Mouse (Mus musculus): ENCODE results near the gene Ep400. TPM values are rescaled to one million over a fixed set of nuclear protein-coding genes. Genes with fewer than 3 reads are reported as not detected.

Gene Ep400
- total RNA-seq, 2 experiments from 2014 or later = 53.3 to 58.7 TPM

Small RNA genes lying within 50 kb of the gene (microRNA-seq; reads per million reads assigned to microRNA genes)
- gene Mir7026 = 0.71 to 1.0 reads per million in 2 experiments

Other genes starting within 250 kb of the Ep400 start
- not detected for gene Galnt9, start 226.4 kb downstream of the Ep400 start, total RNA-seq (2021)
- 10 to 100 TPM; 14.4 to 16.5 TPM for gene Noc4l, start 117.3 kb downstream of the Ep400 start, total RNA-seq (2021)
- gene Ddx51, start 117.3 kb downstream of the Ep400 start, total RNA-seq (2021) = 10 to 100 TPM; 10.5 to 12.2 TPM
- gene Pus1, start 9.9 kb upstream of the Ep400 start, total RNA-seq (2021) = 10 to 100 TPM; 19.3 to 23.8 TPM
- 10 to 100 TPM; 70.5 to 75.6 TPM for gene Ulk1, start 39.4 kb upstream of the Ep400 start, total RNA-seq (2021)
- 10 to 100 TPM; 13.7 to 18.9 TPM for gene Hscb, start 69.1 kb upstream of the Ep400 start, total RNA-seq (2021)
- 1 to 10 TPM; 5.7 to 7.0 TPM for gene Chek2, start 69.3 kb upstream of the Ep400 start, total RNA-seq (2021)
- 10 to 100 TPM; 26.7 to 29.3 TPM for gene Ttc28, start 109.1 kb upstream of the Ep400 start, total RNA-seq (2021)